Mouse (Mus musculus) liver, embryonic 12.5 days (tissue): ENCODE data around the gene Hvcn1. TPM values are rescaled to one million over a fixed set of nuclear protein-coding genes. Genes with fewer than 3 reads are reported as not detected.

ENCODE experiments used
- ATAC-seq: fragments of 200-750 bp; cut with Nextera tagmentation; 2 replicates; pipeline ENCODE4 v1.8.0; 2017; ENCODE audit warnings: moderate number of reproducible peaks, mild to moderate bottlenecking, moderate library complexity
- H3K27ac ChIP-seq: fragments of 300-500 bp; sonication (generic); 2 replicates; pipeline ENCODE4 v1.5.1; 2016; ENCODE audit warnings: mild to moderate bottlenecking
- H3K27me3 ChIP-seq: fragments of 300-500 bp; sonication (generic); replicated peaks from 2 replicates; pipeline ENCODE4 v1.6.1; 2016; ENCODE audit warnings: mild to moderate bottlenecking, moderate library complexity
- H3K36me3 ChIP-seq: fragments of 300-500 bp; sonication (generic); 2 replicates; pipeline ENCODE4 v1.6.1; 2016; ENCODE audit warnings: mild to moderate bottlenecking, moderate library complexity
- H3K4me1 ChIP-seq: fragments of 300-500 bp; sonication (generic); 2 replicates; pipeline ENCODE4 v1.6.1; 2016
- H3K4me2 ChIP-seq: fragments of 300-500 bp; sonication (generic); 2 replicates; pipeline ENCODE4 v1.6.1; 2016; ENCODE audit warnings: mild to moderate bottlenecking, moderate library complexity
- H3K4me3 ChIP-seq: fragments of 300-500 bp; sonication (generic); 2 replicates; pipeline ENCODE4 v1.5.1; 2016; ENCODE audit warnings: mild to moderate bottlenecking, moderate library complexity
- H3K9ac ChIP-seq: fragments of 300-500 bp; sonication (generic); 2 replicates; pipeline ENCODE4 v1.6.1; 2016; ENCODE audit warnings: mild to moderate bottlenecking, moderate library complexity
- H3K9me3 ChIP-seq: fragments of 300-500 bp; sonication (generic); replicated peaks from 2 replicates; pipeline ENCODE4 v1.6.1; 2016; ENCODE audit warnings: mild to moderate bottlenecking, moderate library complexity
- WGBS: fragments of 180-500 bp; shearing (Covaris S2); methylation state at CpG from one replicate; pipeline ENCODE4 v1.1.7; 2016; ENCODE audit not compliant: insufficient replicate concordance; 5-methylcytosine and 5-hydroxymethylcytosine counted together
- polyA plus RNA-seq: library from polyadenylated mRNA; unstranded; fragments of >200 nt; fragmentation: Nextera tagmentation; extraction: Ambion mirVana; gene quantifications from 2 replicates; pipeline ENCODE4 v1.2.1, GENCODE M21; 2016

Hvcn1 gene
- polyA plus RNA-seq, 1 experiment from 2014 or later, result 2.1 TPM

GRCm38 (mm10) chr5:122228271-122228765 lies 21.7 kb downstream of the Hvcn1 start:
- WGBS, result 68% methylated on average over 2 of the region's 3 CpGs
- H3K4me1 ChIP-seq, result no peaks in the 10 kb centered on the region
- no peaks in the 10 kb centered on the region for H3K9me3 ChIP-seq
- no peak overlapping the region for H3K4me2 ChIP-seq
- no peaks in the 10 kb centered on the region for H3K27me3 ChIP-seq
- no peak for ATAC-seq
- H3K9ac ChIP-seq, result no peak overlapping the region
- H3K4me3 ChIP-seq, result no peak overlapping the region
- no peak overlapping the region for H3K27ac ChIP-seq
- H3K36me3 ChIP-seq, result no peaks in the 10 kb centered on the region

GRCm38 (mm10) chr5:122228772-122229171 lies 22.2 kb downstream of the Hvcn1 start:
- Histone ChIP-seq H3K36me3 (no peaks in the 10 kb centered on the region), H3K9ac (no peak overlapping the region), H3K4me1 (0 out of 2 replicates have a peak, but pooled peaks cover 1% of the 10 kb centered on the region), H3K27me3 (no peaks in the 10 kb centered on the region), H3K9me3 (no peaks in the 10 kb centered on the region), H3K4me3 (no peak overlapping the region), H3K27ac (no peak overlapping the region), H3K4me2 (no peak overlapping the region)
- 46% methylated on average over 4 of the region's 4 CpGs for WGBS
- ATAC-seq, result no peak

DNA sequence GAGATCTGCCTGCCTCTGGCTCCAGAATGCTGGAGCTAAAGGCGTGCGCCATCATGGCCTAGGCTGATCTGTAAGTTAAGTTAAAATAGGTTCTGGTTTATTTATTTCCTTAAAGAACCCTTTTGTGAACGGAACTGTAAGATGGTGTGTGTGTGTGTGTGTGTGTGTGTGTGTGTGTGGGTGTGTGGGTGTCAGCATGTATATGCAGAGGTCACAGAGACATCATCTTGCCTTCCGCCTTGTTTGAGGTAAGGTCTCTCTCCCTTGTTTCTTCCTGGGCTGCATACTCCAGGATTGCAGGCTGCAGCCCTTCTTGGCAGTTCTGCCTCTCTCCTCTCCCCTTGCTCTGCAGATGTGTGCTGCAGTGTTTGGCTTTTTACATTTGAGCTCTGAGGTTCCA lies 24.2 kb downstream of the Hvcn1 start:
- Histone ChIP-seq H3K4me1 (0 out of 2 replicates have a peak, but pooled peaks cover 9% of the 10 kb centered on the region), H3K4me3 (no peak overlapping the region), H3K27ac (no peak overlapping the region), H3K9ac (no peak overlapping the region), H3K27me3 (0 out of 2 replicates have a peak, but pooled peaks cover 3% of the 10 kb centered on the region), H3K4me2 (no peak overlapping the region), H3K36me3 (no peaks in the 10 kb centered on the region), H3K9me3 (no peaks in the 10 kb centered on the region)
- no peak for ATAC-seq
- WGBS, result 64% methylated on average over 4 of the region's 4 CpGs

GRCm38 (mm10) chr5:122231431-122231830 lies 24.8 kb downstream of the Hvcn1 start:
- no peaks in the 10 kb centered on the region for H3K36me3 ChIP-seq
- H3K27ac ChIP-seq, result no peak overlapping the region
- no peaks in the 10 kb centered on the region for H3K9me3 ChIP-seq
- no peak overlapping the region for H3K9ac ChIP-seq
- no peak overlapping the region for H3K4me3 ChIP-seq
- no peak overlapping the region for H3K4me2 ChIP-seq
- H3K27me3 ChIP-seq, result 0 out of 2 replicates have a peak, but pooled peaks cover 3% of the 10 kb centered on the region
- no peak for ATAC-seq
- WGBS, result 34% methylated on average over 6 of the region's 6 CpGs
- 0 out of 2 replicates have a peak, but pooled peaks cover 9% of the 10 kb centered on the region for H3K4me1 ChIP-seq

DNA sequence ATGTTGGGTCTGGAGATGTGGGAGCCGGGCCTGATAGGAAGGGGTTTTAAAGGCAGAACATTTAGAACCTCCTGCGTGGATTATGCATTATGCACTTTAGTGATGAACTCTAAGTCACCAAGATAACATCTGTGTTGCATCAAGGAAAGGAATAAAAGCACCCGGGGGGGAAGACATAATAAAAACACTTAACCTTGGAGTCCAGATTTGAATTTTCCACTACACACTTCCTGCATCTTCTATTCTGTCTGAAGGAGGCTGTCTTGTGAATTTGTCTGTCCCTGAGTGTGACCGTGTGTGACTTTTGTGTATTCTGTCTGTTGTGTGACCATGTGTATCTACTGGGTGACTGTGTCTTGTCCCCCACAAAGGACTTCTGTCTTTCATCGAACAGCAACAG lies 25.4 kb downstream of the Hvcn1 start:
- 54% methylated on average over 5 of the region's 5 CpGs for whole genome bisulfite sequencing
- H3K9ac ChIP-seq, result no peak overlapping the region
- H3K4me1 ChIP-seq, result 0 out of 2 replicates have a peak, but pooled peaks cover 9% of the 10 kb centered on the region
- ATAC-seq, result no peak
- H3K36me3 ChIP-seq, result no peaks in the 10 kb centered on the region
- no peak overlapping the region for H3K4me3 ChIP-seq
- no peaks in the 10 kb centered on the region for H3K9me3 ChIP-seq
- H3K27me3 ChIP-seq, result 0 out of 2 replicates have a peak, but pooled peaks cover 3% of the 10 kb centered on the region
- H3K4me2 ChIP-seq, result no peak overlapping the region
- no peak overlapping the region for H3K27ac ChIP-seq

DNA sequence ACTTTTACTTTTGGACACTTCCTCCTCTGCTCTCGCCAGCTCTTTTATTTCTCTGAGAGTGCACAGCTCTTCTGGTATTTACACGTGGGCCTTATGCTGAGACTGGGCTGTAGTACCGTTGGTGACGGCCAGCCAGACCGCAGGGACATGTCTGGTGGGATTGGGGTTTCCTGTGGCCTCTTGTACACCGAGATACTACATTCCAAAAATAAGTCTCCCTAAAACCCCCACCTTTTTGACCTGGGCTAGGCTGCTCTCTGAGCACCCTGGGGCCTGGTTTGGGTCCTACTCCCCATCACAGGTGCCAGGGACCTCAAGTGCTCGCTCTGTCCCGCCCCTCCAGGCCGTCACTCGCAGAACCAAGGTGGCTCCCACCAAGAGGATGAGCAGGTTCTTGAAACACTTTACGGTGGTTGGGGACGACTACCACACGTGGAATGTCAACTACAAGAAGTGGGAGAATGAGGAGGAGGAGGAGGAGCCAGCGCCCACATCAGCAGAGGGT lies 26.5 kb downstream of the Hvcn1 start:
- Histone ChIP-seq H3K4me3 (no peak overlapping the region), H3K9me3 (no peaks in the 10 kb centered on the region), H3K9ac (no peak overlapping the region), H3K36me3 (no peaks in the 10 kb centered on the region), H3K27me3 (0 out of 2 replicates have a peak, but pooled peaks cover 3% of the 10 kb centered on the region), H3K27ac (no peak overlapping the region), H3K4me2 (no peak overlapping the region; the same call in 1 of the 2 replicates), H3K4me1 (0 out of 2 replicates have a peak, but pooled peaks cover 9% of the 10 kb centered on the region)
- 0 out of 2 replicates have a peak, but pooled peaks have one; percentile 15 for ATAC-seq
- WGBS, result 30% methylated on average over 14 of the region's 14 CpGs

DNA sequence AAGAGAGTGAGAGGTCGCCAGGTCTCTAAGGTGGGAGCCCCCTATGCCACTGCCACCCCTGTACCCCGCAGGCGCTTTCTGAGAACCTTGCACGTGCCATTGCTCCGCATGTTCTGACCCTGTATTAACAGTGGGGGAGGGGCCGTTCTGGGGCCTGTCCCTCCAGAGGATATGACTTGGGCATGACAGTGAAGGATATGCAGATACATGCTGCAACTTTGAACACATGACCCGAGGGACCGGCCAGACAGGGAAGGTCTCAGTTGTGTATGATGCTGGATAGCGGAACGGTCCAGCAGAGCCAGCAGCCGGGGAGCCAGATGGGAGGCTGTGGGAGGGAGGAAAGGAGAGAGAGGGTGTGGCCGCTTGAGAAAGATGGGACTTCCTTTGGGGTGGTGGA lies 27.1 kb downstream of the Hvcn1 start:
- WGBS, result 46% methylated on average over 12 of the region's 12 CpGs
- Histone ChIP-seq H3K4me1 (0 out of 2 replicates have a peak, but pooled peaks cover 9% of the 10 kb centered on the region), H3K9ac (no peak overlapping the region), H3K9me3 (no peaks in the 10 kb centered on the region), H3K4me2 (no peak overlapping the region; the same call in 1 of the 2 replicates), H3K36me3 (no peaks in the 10 kb centered on the region), H3K4me3 (no peak overlapping the region), H3K27me3 (0 out of 2 replicates have a peak, but pooled peaks cover 3% of the 10 kb centered on the region), H3K27ac (no peak overlapping the region)
- ATAC-seq, result 0 out of 2 replicates have a peak, but pooled peaks have one; percentile 15

GRCm38 (mm10) chr5:122234319-122235195 lies 28.0 kb downstream of the Hvcn1 start:
- Histone ChIP-seq H3K9me3 (no peaks in the 10 kb centered on the region), H3K4me3 (no peak overlapping the region), H3K36me3 (no peaks in the 10 kb centered on the region), H3K9ac (no peak overlapping the region), H3K4me1 (0 out of 2 replicates have a peak, but pooled peaks cover 9% of the 10 kb centered on the region), H3K4me2 (no peak overlapping the region), H3K27ac (no peak overlapping the region), H3K27me3 (0 out of 2 replicates have a peak, but pooled peaks cover 3% of the 10 kb centered on the region)
- WGBS, result 29% methylated on average over 9 of the region's 9 CpGs
- ATAC-seq, result no peak

DNA sequence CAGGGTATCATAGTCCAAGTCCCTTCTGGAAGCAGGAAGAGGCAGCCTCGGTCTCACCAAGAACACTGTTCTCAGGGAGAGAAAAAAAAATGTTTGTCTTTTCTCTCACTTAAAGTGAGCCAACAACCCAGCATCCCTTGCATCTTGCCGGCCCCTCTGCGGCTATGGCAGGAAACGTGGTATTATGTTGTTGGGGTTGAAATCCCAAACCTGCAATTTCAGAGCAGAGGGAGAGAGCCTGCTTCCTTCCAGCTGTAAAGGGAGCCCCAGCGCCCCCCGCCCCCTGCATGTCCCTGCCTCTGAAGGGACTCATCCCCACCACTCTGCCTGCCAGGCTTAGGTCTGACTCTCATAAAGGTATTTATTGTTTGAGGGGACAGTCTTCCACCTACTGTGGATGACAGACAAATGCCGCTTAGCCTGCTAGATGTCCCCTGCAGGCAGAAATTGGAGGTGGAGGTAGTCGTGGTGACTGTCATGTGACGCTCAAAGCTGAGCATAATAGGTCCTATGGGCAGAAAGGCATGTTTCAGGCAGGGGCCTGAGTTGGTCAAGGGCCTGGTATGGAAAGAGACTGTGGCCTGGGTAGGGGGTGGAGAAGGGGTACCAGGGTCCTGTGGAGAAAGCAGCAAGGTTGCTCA lies 28.7 kb downstream of the Hvcn1 start:
- ATAC-seq, result no peak
- no peak overlapping the region for H3K4me2 ChIP-seq
- no peak overlapping the region for H3K27ac ChIP-seq
- 0 out of 2 replicates have a peak, but pooled peaks cover 9% of the 10 kb centered on the region for H3K4me1 ChIP-seq
- no peak overlapping the region for H3K4me3 ChIP-seq
- H3K27me3 ChIP-seq, result 0 out of 2 replicates have a peak, but pooled peaks cover 3% of the 10 kb centered on the region
- H3K36me3 ChIP-seq, result no peaks in the 10 kb centered on the region
- 39% methylated on average over 9 of the region's 9 CpGs for WGBS
- no peak overlapping the region for H3K9ac ChIP-seq
- no peaks in the 10 kb centered on the region for H3K9me3 ChIP-seq

DNA sequence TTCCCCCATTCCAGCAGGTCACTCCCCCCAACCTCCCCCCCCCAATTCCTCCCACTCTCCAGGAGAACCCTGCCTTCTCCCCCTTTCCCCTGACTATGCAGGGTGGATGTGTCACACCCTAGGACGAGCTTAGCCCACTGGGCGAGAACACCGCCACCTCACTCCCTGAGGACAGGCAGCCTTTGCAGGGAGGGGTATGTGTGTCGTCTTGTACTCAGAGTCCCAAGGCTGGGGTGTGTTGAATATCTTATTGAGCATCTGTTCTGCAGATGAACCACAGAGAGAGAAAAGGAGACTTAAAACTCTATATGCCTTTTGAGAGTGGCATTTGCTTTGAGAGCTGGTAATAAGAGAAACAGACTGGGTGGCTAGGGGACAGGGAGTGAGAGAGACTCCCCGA lies 30.6 kb downstream of the Hvcn1 start:
- Histone ChIP-seq H3K9me3 (no peaks in the 10 kb centered on the region), H3K4me1 (0 out of 2 replicates have a peak, but pooled peaks cover 9% of the 10 kb centered on the region), H3K9ac (no peak overlapping the region), H3K4me3 (no peak overlapping the region), H3K4me2 (no peak overlapping the region), H3K27ac (no peak overlapping the region), H3K27me3 (0 out of 2 replicates have a peak, but pooled peaks cover 3% of the 10 kb centered on the region), H3K36me3 (peaks cover 3% of the 10 kb centered on the region; the same call in 1 of the 2 replicates)
- WGBS, result 61% methylated on average over 5 of the region's 5 CpGs
- no peak for ATAC-seq

GRCm38 (mm10) chr5:122239618-122240017 lies 33.0 kb downstream of the Hvcn1 start:
- peaks cover 3% of the 10 kb centered on the region; the same call in 1 of the 2 replicates for H3K36me3 ChIP-seq
- 67% methylated on average over 7 of the region's 7 CpGs for WGBS
- H3K4me1 ChIP-seq, result 0 out of 2 replicates have a peak, but pooled peaks cover 6% of the 10 kb centered on the region
- no peaks in the 10 kb centered on the region for H3K27me3 ChIP-seq
- no peak overlapping the region for H3K9ac ChIP-seq
- no peak overlapping the region for H3K27ac ChIP-seq
- no peaks in the 10 kb centered on the region for H3K9me3 ChIP-seq
- H3K4me3 ChIP-seq, result no peak overlapping the region
- H3K4me2 ChIP-seq, result no peak overlapping the region
- ATAC-seq, result no peak
